Mouse (Mus musculus): Measurements from ENCODE around the gene Mfsd4b3. TPM values are rescaled to one million over a fixed set of nuclear protein-coding genes. Genes with fewer than 3 reads are reported as not detected.

Gene Mfsd4b3
- polyA plus RNA-seq, 1 experiment from 2014 or later = not detected

DNA sequence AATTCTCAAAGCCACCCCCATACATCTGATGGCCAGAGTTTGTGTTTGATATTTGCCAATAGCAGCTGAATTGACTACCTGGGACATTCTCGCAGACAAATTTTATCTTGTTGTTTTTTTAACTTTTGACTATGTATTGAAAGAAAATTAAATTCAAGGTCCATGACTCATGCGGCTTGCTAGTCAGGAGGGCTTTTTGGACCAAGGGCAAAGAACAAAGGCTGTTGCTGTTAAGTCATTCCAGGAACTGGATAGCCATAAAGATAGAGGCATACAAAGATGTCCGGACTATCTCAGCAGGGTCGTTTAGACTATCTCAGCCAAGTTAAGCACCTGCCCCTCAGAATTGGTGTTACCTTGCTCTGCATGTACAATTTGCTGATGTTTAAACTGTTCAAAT lies 17.4 kb upstream of the Mfsd4b3 start:
- H3K9ac ChIP-seq (replicated peaks; ENCODE audit: low read depth, low read length) = no peak overlapping the region
- WGBS = 92% methylated on average over 4 of the region's 4 CpGs
- peaks cover 6% of the 10 kb centered on the region for H3K9me3 ChIP-seq (ENCODE audit: control insufficient read depth, low read length)
- no peak overlapping the region for H3K4me3 ChIP-seq (replicated peaks; ENCODE audit: low read length)
- no peak overlapping the region for H3K4me2 ChIP-seq (ENCODE audit: low read length)
- ATAC-seq = no peak
- H3K36me3 ChIP-seq (ENCODE audit: control insufficient read depth, insufficient read depth) = no peaks in the 10 kb centered on the region
- H3K27me3 ChIP-seq (replicated peaks; ENCODE audit: control insufficient read depth, insufficient read depth, low read length) = no peaks in the 10 kb centered on the region
- no peaks in the 10 kb centered on the region for H3K4me1 ChIP-seq (replicated peaks; ENCODE audit: control insufficient read depth, insufficient read depth, low read length)
- no peak overlapping the region for H3K27ac ChIP-seq (ENCODE audit: low read length)

DNA sequence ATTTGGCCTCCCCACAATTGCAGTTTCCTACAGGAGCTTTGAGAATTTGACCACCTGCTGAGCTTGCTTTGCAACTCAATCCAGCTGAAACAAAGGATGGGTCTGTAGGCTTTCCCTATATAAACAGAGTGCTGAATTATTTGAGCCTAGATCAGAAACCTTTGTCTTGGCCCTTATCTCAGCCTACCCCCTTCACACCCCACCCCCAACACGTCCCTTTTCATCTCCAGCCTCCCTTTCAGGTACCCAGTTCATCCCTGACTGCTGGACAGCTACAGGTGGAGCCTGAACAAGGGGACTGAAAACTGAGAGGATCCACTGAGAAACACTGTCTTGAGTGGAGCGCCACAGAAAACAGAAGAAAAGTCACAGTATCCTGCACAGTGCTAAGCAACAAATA lies 15.8 kb upstream of the Mfsd4b3 start:
- no peak overlapping the region for H3K4me3 ChIP-seq (replicated peaks; ENCODE audit: low read length)
- H3K27ac ChIP-seq (ENCODE audit: low read length) = no peak overlapping the region
- no peak overlapping the region for H3K9ac ChIP-seq (replicated peaks; ENCODE audit: low read depth, low read length)
- no peak overlapping the region for H3K4me2 ChIP-seq (ENCODE audit: low read length)
- H3K36me3 ChIP-seq (ENCODE audit: control insufficient read depth, insufficient read depth) = no peaks in the 10 kb centered on the region
- peaks cover 6% of the 10 kb centered on the region for H3K9me3 ChIP-seq (ENCODE audit: control insufficient read depth, low read length)
- no peaks in the 10 kb centered on the region for H3K4me1 ChIP-seq (replicated peaks; ENCODE audit: control insufficient read depth, insufficient read depth, low read length)
- ATAC-seq = no peak
- H3K27me3 ChIP-seq (replicated peaks; ENCODE audit: control insufficient read depth, insufficient read depth, low read length) = no peaks in the 10 kb centered on the region
- WGBS = 33% methylated on average over 2 of the region's 2 CpGs

DNA sequence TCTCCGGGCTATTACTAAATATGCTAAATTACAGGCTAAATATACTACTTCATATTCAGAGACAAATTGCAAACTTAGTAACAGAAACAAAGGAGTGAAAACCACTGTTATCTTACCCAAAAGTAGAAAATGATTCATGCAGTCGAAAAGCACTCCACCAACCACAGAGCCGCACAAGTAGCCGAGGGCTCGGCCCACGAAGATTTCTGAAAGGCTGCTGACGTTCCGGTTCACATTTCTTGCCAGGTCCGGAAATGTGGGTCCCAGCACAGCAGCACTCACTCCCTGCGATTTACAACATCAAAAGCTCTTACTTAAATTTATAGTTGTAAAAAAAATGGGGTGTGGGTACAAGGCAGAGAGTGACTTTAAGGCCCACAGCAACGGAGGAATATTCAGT lies 15.0 kb upstream of the Mfsd4b3 start:
- Histone ChIP-seq H3K9me3 (ENCODE audit: control insufficient read depth, low read length) (peaks cover 6% of the 10 kb centered on the region), H3K9ac (replicated peaks; ENCODE audit: low read depth, low read length) (no peak overlapping the region), H3K4me3 (replicated peaks; ENCODE audit: low read length) (no peak overlapping the region), H3K27ac (ENCODE audit: low read length) (no peak overlapping the region), H3K36me3 (ENCODE audit: control insufficient read depth, insufficient read depth) (no peaks in the 10 kb centered on the region), H3K27me3 (replicated peaks; ENCODE audit: control insufficient read depth, insufficient read depth, low read length) (no peaks in the 10 kb centered on the region), H3K4me2 (ENCODE audit: low read length) (no peak overlapping the region), H3K4me1 (replicated peaks; ENCODE audit: control insufficient read depth, insufficient read depth, low read length) (no peaks in the 10 kb centered on the region)
- WGBS = 65% methylated on average over 11 of the region's 11 CpGs
- ATAC-seq = no peak

GRCm38 (mm10) chr10:39967512-39967911 lies 7.6 kb upstream of the Mfsd4b3 start:
- Histone ChIP-seq H3K36me3 (ENCODE audit: control insufficient read depth, insufficient read depth) (no peaks in the 10 kb centered on the region), H3K27me3 (replicated peaks; ENCODE audit: control insufficient read depth, insufficient read depth, low read length) (no peaks in the 10 kb centered on the region), H3K9ac (replicated peaks; ENCODE audit: low read depth, low read length) (no peak overlapping the region), H3K4me3 (replicated peaks; ENCODE audit: low read length) (no peak overlapping the region), H3K9me3 (ENCODE audit: control insufficient read depth, low read length) (no peaks in the 10 kb centered on the region), H3K4me2 (ENCODE audit: low read length) (no peak overlapping the region), H3K4me1 (replicated peaks; ENCODE audit: control insufficient read depth, insufficient read depth, low read length) (no peaks in the 10 kb centered on the region), H3K27ac (ENCODE audit: low read length) (no peak overlapping the region)
- ATAC-seq = no peak
- 89% methylated on average over 3 of the region's 3 CpGs for WGBS

DNA sequence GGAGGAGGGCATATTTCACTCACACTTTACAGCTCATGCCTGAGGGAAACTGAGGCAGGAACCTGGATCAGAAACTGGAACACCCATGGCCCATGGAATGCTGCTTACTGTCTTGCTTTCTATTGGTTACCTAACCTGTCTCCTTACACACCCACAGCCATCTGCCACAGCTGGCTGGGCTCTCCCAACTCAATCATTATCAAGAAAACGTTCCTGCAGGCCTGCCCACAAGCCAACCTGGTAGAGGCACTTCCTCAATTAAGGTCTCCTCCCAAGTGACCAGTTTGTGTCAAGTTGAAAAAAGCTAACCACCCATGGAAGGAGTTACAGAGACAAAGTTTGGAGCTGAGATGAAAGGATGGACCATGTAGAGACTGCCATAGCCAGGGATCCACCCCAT lies 2.0 kb upstream of the Mfsd4b3 start:
- WGBS = 56% methylated on average over 1 of the region's 1 CpGs
- no peak for ATAC-seq

DNA sequence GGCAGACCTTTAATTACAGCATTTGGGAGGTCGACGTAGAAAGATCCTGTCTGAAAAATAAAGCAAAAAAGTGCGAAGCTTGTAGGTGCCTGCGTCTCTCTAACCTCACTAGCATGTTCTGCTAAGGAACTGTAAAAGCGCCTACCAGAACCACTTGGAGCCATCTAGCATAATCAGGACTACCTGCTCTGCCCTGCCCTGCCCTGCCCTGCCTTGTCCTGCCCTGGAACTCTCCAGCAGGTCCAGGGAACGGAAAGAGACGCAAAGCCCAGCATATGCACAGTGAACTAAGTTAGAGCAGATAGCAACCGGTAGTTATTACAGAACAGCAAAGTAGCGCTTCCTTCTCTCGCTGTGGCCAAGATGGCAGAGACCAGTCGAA lies 479 bp upstream of the Mfsd4b3 start:
- no peak overlapping the region for H3K9ac ChIP-seq (replicated peaks; ENCODE audit: low read depth, low read length)
- 43% methylated on average over 11 of the region's 11 CpGs for whole genome bisulfite sequencing

More for the DNA sequence above, 2.0 kb upstream of the Mfsd4b3 start:
- H3K36me3 ChIP-seq (ENCODE audit: control insufficient read depth, insufficient read depth) = no peaks in the 10 kb centered on the region
- H3K4me1 ChIP-seq (replicated peaks; ENCODE audit: control insufficient read depth, insufficient read depth, low read length) = peaks cover 4% of the 10 kb centered on the region
- no peak overlapping the region for H3K27ac ChIP-seq (ENCODE audit: low read length)
- no peaks in the 10 kb centered on the region for H3K9me3 ChIP-seq (ENCODE audit: control insufficient read depth, low read length)
- H3K4me2 ChIP-seq (ENCODE audit: low read length) = no peak overlapping the region
- H3K27me3 ChIP-seq (replicated peaks; ENCODE audit: control insufficient read depth, insufficient read depth, low read length) = no peaks in the 10 kb centered on the region
- no peak overlapping the region for H3K4me3 ChIP-seq (replicated peaks; ENCODE audit: low read length)
- no peak overlapping the region for H3K9ac ChIP-seq (replicated peaks; ENCODE audit: low read depth, low read length)

DNA sequence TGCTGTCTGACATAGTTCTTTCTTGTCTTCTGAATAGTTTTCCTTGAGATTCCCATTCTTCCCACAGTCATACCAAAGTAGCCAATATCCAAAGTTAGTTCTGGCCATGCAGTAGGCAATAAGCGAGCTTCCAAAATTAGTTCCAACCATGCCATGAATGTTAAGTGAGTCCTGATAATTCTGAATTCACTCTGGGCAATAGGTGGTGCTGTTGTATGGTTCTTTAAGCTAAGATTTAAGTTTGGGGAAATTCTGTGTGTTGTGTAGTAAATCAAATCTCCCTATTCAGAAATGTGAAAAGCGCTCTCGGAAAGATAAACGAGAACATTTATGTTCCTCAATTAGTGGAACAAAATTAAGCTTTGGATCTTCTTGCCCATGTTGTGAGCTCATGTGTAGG lies 1.7 kb downstream of the Mfsd4b3 start:
- no peaks in the 10 kb centered on the region for H3K9me3 ChIP-seq (ENCODE audit: control insufficient read depth, low read length)
- H3K27me3 ChIP-seq (replicated peaks; ENCODE audit: control insufficient read depth, insufficient read depth, low read length) = no peaks in the 10 kb centered on the region
- H3K9ac ChIP-seq (replicated peaks; ENCODE audit: low read depth, low read length) = no peak overlapping the region
- H3K27ac ChIP-seq (ENCODE audit: low read length) = no peak overlapping the region
- ATAC-seq = no peak
- no peak overlapping the region for H3K4me3 ChIP-seq (replicated peaks; ENCODE audit: low read length)
- no peaks in the 10 kb centered on the region for H3K36me3 ChIP-seq (ENCODE audit: control insufficient read depth, insufficient read depth)
- H3K4me1 ChIP-seq (replicated peaks; ENCODE audit: control insufficient read depth, insufficient read depth, low read length) = peaks cover 4% of the 10 kb centered on the region
- WGBS = 56% methylated on average over 4 of the region's 4 CpGs
- no peak overlapping the region for H3K4me2 ChIP-seq (ENCODE audit: low read length)

More for the DNA sequence above, 479 bp upstream of the Mfsd4b3 start:
- peak; percentile 54 for ATAC-seq
- Histone ChIP-seq H3K9me3 (ENCODE audit: control insufficient read depth, low read length) (no peaks in the 10 kb centered on the region), H3K4me1 (replicated peaks; ENCODE audit: control insufficient read depth, insufficient read depth, low read length) (peaks cover 4% of the 10 kb centered on the region), H3K27me3 (replicated peaks; ENCODE audit: control insufficient read depth, insufficient read depth, low read length) (no peaks in the 10 kb centered on the region), H3K27ac (ENCODE audit: low read length) (no peak overlapping the region), H3K36me3 (ENCODE audit: control insufficient read depth, insufficient read depth) (no peaks in the 10 kb centered on the region), H3K4me3 (replicated peaks; ENCODE audit: low read length) (peak overlapping the region; percentile 63), H3K4me2 (ENCODE audit: low read length) (peak overlapping the region; percentile 99)

DNA sequence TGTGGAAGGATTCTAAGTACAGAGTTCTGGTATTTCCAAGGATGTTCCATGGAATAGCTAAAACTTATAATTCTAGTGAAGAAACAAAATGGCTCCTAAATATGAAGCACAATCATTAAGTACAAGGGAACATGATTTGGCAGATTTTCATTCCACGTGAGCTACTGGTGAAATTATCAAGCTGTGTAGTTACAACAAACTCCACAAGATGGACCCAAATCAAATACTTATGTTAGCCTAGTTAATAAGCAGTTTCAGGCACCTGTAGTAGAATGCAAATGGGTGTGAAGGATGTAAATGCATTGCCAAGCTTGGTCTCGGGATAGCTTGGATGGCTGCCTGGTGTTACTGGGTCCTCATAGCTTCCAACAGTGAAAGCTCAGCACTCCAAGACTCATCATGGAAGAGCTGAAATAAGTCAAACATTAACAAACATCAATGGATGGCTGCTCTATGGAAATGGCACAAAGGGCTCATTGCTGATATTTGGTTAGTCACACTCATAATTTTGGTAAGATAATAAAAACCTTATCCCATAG lies 3.5 kb downstream of the Mfsd4b3 start:
- H3K4me1 ChIP-seq (replicated peaks; ENCODE audit: control insufficient read depth, insufficient read depth, low read length) = peaks cover 4% of the 10 kb centered on the region
- ATAC-seq = no peak
- no peak overlapping the region for H3K4me2 ChIP-seq (ENCODE audit: low read length)
- H3K27me3 ChIP-seq (replicated peaks; ENCODE audit: control insufficient read depth, insufficient read depth, low read length) = no peaks in the 10 kb centered on the region
- no peak overlapping the region for H3K27ac ChIP-seq (ENCODE audit: low read length)
- no peak overlapping the region for H3K9ac ChIP-seq (replicated peaks; ENCODE audit: low read depth, low read length)
- 46% methylated on average over 2 of the region's 2 CpGs for WGBS
- H3K36me3 ChIP-seq (ENCODE audit: control insufficient read depth, insufficient read depth) = no peaks in the 10 kb centered on the region
- no peak overlapping the region for H3K4me3 ChIP-seq (replicated peaks; ENCODE audit: low read length)
- H3K9me3 ChIP-seq (ENCODE audit: control insufficient read depth, low read length) = no peaks in the 10 kb centered on the region

DNA sequence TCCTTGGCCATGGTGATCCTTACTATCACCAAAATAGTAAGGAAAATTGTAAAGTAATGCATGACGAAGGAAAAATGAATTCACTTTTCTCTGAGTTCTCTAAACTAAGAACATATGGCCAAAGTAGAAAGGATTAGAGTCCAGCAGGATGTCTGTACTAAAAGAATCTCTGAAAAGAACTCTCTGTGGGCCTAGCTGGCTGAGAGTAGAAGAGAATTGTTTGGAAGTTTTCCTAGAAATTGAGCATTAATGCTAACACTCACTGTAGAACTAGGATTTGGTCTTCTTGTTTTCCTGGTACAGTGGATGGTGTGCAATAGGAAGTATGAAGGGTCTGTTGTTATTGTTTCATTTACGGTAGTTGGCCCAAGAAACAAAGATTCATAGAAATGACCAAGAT lies 4.8 kb downstream of the Mfsd4b3 start:
- no peak overlapping the region for H3K9ac ChIP-seq (replicated peaks; ENCODE audit: low read depth, low read length)
- no peak overlapping the region for H3K4me2 ChIP-seq (ENCODE audit: low read length)
- WGBS = 86% methylated on average over 2 of the region's 2 CpGs
- H3K4me3 ChIP-seq (replicated peaks; ENCODE audit: low read length) = no peak overlapping the region
- H3K36me3 ChIP-seq (ENCODE audit: control insufficient read depth, insufficient read depth) = no peaks in the 10 kb centered on the region
- ATAC-seq = no peak
- H3K9me3 ChIP-seq (ENCODE audit: control insufficient read depth, low read length) = no peaks in the 10 kb centered on the region
- H3K27ac ChIP-seq (ENCODE audit: low read length) = no peak overlapping the region
- H3K4me1 ChIP-seq (replicated peaks; ENCODE audit: control insufficient read depth, insufficient read depth, low read length) = peaks cover 4% of the 10 kb centered on the region
- no peaks in the 10 kb centered on the region for H3K27me3 ChIP-seq (replicated peaks; ENCODE audit: control insufficient read depth, insufficient read depth, low read length)

GRCm38 (mm10) chr10:39949377-39949954 lies 10.5 kb downstream of the Mfsd4b3 start:
- 94% methylated on average over 2 of the region's 2 CpGs for WGBS
- H3K9ac ChIP-seq (replicated peaks; ENCODE audit: low read depth, low read length) = no peak overlapping the region
- no peaks in the 10 kb centered on the region for H3K9me3 ChIP-seq (ENCODE audit: control insufficient read depth, low read length)
- no peak overlapping the region for H3K4me2 ChIP-seq (ENCODE audit: low read length)
- no peaks in the 10 kb centered on the region for H3K27me3 ChIP-seq (replicated peaks; ENCODE audit: control insufficient read depth, insufficient read depth, low read length)
- no peak overlapping the region for H3K4me3 ChIP-seq (replicated peaks; ENCODE audit: low read length)
- ATAC-seq = no peak
- H3K27ac ChIP-seq (ENCODE audit: low read length) = no peak overlapping the region
- no peaks in the 10 kb centered on the region for H3K36me3 ChIP-seq (ENCODE audit: control insufficient read depth, insufficient read depth)
- H3K4me1 ChIP-seq (replicated peaks; ENCODE audit: control insufficient read depth, insufficient read depth, low read length) = no peaks in the 10 kb centered on the region

Measured in forebrain, embryonic 16.5 days (tissue).